Mouse (Mus musculus): Measurements from ENCODE around the gene Tsnaxip1.
"Not testable (repeated sequence)": the region's sequence is repeated elsewhere in the genome, so short reads cannot be mapped to it uniquely, and the experiment has no call there.

Gene Tsnaxip1

DNA sequence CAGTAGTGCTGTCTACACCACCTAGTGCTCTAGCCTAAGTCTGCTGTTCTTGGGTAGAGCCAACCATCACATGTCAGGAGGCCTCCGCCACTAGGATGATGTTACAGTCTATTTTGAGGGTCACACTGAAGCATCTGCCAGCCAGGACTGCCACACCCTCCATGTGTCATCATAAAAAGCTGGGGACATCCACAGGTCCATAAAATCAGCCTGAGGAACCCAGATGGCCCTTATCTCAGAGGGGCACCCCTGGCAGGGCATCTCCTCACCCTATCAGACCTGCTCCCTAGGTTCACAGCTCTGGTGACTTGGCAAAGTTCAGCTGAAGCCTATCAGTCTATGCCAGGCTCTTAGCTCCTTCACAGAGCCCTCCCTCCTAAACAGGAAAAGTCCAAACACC lies 6.6 kb upstream of the Tsnaxip1 start:
- DNase-seq, result peak; percentile 94

- DNase-seq, result no peak
These were observed 2.0 kb upstream of the Tsnaxip1 start for GRCm38 (mm10) chr8:105825506-105825905.

DNA sequence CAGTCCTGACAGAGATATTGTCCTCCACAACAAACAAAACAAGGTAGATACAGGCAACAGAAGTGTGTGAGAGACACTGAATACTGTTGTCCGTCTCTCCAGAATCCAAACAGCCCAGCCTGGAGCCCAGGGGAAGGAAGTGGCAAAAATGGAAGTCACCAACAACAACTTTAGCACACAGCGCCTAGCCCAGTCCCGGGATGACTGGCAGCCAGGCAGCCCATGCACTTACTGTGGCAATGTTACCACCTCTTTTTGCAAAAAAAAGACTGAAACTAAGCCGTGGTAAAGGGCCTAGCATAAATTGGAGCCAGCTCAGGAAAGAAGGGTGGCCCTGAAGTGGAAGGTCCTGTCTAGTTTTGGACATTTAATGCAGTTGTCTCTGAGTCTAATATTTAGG lies 1.2 kb upstream of the Tsnaxip1 start:
- DNase-seq, result no peak

- not testable (repeated sequence) for DNase-seq
These were observed 6.2 kb downstream of the Tsnaxip1 start for GRCm38 (mm10) chr8:105833740-105834139.

GRCm38 (mm10) chr8:105835318-105835717 lies 7.8 kb downstream of the Tsnaxip1 start:
- DNase-seq, result peak; percentile 95

DNA sequence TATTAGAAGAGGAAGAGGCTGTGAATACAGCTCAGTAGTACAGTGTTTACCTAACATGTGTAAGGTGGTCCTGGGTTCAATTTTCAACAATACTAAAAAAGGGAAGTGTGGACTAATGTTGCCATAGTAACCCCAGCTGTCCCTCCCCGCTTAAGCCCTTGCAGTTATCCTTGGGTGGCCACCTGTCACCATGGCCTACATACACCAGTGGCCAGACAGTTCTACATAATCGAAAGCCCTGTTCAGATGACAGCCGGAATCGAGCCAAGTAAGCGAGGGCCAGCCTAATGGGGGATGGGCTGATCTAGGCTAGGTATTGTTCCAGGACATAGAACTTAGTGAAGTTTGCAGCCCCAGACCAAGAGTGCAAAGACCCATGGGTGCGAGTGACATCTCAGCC lies 9.5 kb downstream of the Tsnaxip1 start:
- DNase-seq, result no peak

DNA sequence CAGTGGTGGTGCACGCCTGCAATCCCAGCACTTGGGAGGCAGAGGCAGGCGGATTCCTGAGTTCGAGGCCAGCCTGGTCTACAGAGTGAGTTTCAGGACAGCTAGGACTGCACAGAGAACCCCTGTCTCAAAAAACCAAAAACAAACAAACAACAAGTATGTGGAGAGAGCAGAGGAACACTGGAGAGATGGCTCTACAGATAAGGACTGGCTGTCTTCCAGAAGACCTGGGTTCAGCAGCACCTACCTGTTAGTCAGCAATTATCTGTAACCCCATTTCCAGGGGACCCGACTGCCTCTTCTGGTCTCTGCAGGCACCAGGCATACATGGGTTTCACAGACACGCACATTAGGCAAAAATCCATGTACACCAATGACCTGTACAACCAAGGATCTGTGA lies 11.7 kb downstream of the Tsnaxip1 start:
- no peak for DNase-seq

DNA sequence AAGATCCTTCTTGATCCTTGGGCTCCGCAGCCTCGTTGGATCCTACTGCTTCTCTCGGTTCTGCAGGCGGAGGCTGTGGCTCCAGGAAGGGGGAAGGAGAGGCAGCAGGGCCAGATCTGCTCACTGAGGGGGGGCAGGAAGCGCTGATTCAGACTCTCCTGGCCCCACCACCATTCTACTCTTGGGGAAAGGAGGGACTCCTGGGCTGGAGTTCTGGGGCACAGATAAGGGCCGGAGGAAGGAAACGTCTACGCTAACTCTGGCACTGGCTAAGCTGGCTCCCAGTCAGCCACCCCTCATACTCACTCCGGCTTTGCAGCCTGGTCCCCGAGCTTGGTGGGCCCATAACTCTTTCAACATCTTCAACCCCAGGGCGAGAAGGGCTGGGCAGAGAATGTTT lies 19.1 kb downstream of the Tsnaxip1 start:
- DNase-seq, result peak; percentile 94

- no peak for DNase-seq
These were observed 22.5 kb downstream of the Tsnaxip1 start for GRCm38 (mm10) chr8:105850014-105850413.

- DNase-seq, result no peak
These were observed 23.1 kb downstream of the Tsnaxip1 start for GRCm38 (mm10) chr8:105850611-105851010.

DNA sequence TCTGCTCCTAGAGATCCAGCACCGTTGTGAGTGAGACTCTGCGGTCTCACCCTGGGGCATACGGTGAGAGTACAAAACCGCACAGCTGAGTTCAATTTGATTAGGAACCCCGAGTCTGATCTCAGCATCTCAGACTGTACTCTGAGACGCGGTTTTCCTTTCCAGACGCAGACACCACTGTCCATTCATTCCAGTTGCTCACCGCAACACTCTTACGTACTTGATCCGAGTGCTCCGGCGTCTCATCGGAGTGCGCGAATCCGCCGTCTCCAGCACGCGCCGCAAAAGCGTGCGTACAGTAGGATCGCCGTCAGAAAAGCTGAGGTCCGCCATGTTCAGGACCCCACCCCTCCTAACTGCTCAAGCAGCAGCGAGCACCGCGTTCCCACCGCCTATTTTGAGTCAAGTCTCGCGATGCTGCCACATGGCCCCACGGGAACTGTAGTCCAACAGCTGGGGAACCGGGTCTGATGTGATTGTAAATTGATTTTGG lies 24.2 kb downstream of the Tsnaxip1 start:
- DNase-seq, result peak; percentile 99

GRCm38 (mm10) chr8:105852146-105852729 lies 24.7 kb downstream of the Tsnaxip1 start:
- no peak for DNase-seq

GRCm38 (mm10) chr8:105853178-105853577 lies 25.6 kb downstream of the Tsnaxip1 start, which contains the start of gene Cenpt:
Gene Cenpt, minus strand, starts transcription at chr8:105853278.
- DNase-seq, result no peak

DNA sequence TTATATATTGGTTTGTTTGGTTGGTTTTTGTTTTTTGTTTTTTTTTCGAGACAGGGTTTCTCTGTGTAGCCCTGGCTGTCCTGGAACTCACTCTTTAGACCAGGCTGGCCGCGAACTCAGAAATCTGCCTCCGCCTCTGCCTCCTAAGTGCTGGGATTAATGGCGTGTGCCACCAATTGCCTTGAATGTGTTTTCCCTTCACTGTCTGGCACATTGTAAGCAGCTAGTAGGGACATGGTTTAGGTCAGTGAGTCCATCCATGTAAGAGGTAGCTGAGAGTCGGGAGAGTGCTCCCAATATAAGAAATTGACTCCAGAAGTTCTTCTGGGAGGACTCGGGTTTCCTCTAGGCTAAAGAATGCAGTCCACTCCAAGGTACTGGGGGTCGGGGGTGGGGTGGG lies 26.8 kb downstream of the Tsnaxip1 start:
- DNase-seq, result no peak

- DNase-seq, result peak; percentile 99
These were observed 27.2 kb downstream of the Tsnaxip1 start, which contains the start of gene Thap11 for GRCm38 (mm10) chr8:105854715-105855216. Gene Thap11, plus strand, starts transcription at chr8:105855132.

DNA sequence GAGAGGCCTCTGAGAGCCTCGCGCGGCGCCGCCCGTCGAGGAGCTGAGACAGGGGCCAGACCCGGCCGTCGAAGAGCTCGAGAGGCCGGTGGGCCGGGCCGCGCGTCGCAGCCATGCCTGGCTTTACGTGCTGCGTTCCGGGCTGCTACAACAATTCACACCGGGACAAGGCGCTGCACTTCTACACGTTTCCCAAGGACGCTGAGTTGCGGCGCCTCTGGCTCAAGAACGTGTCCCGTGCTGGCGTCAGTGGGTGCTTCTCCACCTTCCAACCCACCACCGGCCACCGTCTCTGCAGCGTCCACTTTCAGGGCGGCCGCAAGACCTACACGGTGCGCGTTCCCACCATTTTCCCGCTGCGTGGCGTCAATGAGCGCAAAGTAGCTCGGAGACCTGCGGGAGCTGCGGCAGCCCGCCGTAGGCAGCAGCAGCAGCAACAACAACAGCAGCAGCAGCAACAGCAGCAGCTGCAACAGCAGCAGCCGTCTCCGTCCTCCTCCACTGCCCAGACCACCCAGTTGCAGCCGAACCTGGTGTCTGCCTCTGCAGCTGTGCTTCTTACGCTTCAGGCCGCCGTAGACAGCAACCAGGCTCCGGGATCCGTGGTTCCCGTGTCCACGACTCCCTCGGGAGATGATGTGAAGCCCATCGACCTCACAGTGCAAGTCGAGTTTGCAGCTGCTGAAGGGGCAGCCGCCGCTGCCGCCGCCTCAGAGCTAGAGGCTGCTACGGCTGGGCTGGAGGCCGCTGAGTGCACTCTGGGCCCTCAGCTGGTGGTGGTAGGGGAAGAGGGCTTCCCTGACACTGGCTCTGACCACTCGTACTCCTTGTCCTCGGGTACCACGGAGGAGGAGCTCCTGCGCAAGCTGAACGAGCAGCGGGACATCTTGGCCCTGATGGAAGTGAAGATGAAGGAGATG lies 28.0 kb downstream of the Tsnaxip1 start:
- peak; percentile 95 for DNase-seq

GRCm38 (mm10) chr8:105856168-105856835 lies 28.8 kb downstream of the Tsnaxip1 start:
- no peak for DNase-seq

DNA sequence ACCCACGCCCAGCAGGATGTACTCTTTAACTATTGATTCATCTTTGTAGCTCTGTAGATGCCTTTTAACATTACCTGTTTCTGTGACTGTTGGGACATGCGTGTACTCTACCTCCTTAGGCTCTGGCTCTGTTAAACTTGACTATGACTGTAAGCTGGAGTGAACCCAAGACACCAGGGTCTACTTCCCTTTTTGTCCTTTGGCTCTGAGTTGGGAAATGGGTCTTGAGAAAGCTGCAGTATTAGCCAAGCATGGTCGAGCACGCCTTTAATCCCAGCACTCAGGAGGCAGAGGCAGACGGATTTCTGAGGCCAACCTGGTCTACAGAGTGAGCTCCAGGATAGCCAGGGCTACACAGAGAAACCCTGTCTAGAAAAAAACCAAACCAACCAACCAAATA lies 31.0 kb downstream of the Tsnaxip1 start:
- DNase-seq, result no peak

- no peak for DNase-seq
These were observed 31.8 kb downstream of the Tsnaxip1 start for GRCm38 (mm10) chr8:105859314-105859713.

DNA sequence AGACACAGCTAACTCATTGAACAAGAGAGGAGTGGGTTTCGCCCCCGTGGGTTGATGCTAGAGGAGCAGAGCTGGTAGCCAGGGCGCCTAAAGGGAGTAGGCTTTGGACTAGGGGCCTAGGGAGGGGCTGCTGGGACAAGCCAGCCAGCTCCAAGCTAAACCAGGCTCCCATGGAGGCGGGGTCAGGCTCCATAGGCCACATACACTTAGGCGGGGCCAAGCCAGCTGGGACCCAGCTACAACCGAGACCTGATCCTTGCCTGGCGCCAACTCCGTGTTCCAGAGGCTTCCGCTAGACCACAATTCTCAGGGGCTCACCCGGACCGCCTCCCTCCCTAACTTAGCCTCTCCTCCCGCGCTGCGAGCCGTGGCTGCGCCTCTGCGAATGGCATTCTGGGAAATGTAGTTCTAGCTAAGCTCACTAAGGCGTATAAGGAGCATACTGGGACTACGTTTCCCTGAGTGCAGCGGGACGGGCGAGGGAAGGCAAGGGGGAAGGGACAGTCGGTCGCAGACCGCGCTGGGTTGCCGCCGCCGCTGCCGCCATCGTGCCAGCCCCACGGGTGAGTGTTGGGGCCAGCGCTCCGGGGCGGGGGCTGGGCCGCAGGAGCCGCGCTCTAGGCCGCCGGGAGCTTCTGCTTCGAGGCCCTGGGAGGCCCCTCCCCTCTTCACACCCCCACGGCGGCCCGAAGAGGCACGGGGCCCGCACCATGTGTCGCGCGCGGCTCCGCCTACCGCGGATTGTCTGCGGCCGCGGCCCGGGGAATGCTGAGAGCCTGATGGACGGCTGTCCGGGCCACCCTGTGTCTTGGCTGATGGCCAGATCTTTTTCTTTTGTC lies 32.8 kb downstream of the Tsnaxip1 start, which contains the start of gene Nutf2:
TSS of gene Nutf2 (plus strand) at position 438 of the 839 bp plus-strand sequence.
- DNase-seq, result peak; percentile 100

- DNase-seq, result no peak
These were observed 34.4 kb downstream of the Tsnaxip1 start for GRCm38 (mm10) chr8:105861951-105862350.

Measured in heart, adult 11 months (tissue).